Mouse (Mus musculus): ENCODE measurements around the gene Wdr75.

DNA sequence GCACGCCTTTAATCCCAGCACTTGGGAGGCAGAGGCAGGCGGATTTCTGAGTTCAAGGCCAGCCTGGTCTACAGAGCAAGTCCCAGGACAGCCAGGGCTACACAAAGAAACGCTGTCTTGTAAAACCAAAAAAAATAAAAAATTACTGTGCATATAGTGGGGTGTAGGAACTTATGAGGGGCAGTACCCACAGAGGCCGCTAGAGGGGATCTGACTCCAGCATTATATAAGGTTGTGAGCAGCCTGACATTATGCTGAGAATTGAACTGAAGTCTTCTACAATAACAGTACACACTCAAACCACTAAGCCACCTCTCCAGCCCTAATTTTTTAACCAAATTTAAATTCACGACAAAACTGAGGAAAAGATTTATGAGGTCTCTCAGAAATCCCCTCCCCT is 30.2 kb downstream of the Wdr75 start:
- TF ChIP-seq POLR2A (IDR thresholded peaks at IDR 0.05; ENCODE audit: extremely low read depth, insufficient read depth, low read length) (no peak), CTCF (IDR thresholded peaks at IDR 0.05; ENCODE audit: low read depth, low read length) (peak; percentile 60)
